Mouse (Mus musculus): Measurements from ENCODE around the gene Stk38.
"Not testable (repeated sequence)": the region's sequence is repeated elsewhere in the genome, so short reads cannot be mapped to it uniquely, and the experiment has no call there.

Stk38 gene

GRCm38 (mm10) chr17:29039351-29039750, 31.6 kb upstream of the Stk38 start:
- no peak for DNase-seq (ENCODE audit: low spot score in 2 of 2)

- no peak for DNase-seq (ENCODE audit: low spot score in 2 of 2)
Measured at GRCm38 (mm10) chr17:29035506-29035905, 27.7 kb upstream of the Stk38 start.

GRCm38 (mm10) chr17:29034264-29034663, 26.5 kb upstream of the Stk38 start:
- DNase-seq (ENCODE audit: low spot score in 2 of 2), result no peak

GRCm38 (mm10) chr17:29033569-29034061, 25.8 kb upstream of the Stk38 start:
- DNase-seq (ENCODE audit: low spot score in 2 of 2), result no peak

- peak; percentile 99 to 100 for DNase-seq (ENCODE audit: low spot score in 2 of 2)
Measured at GRCm38 (mm10) chr17:29032274-29033069, 24.7 kb upstream of the Stk38 start, which contains the start of gene Srsf3. Srsf3 (plus strand) TSS chr17:29032628.

GRCm38 (mm10) chr17:29031771-29032273, 24.0 kb upstream of the Stk38 start:
- DNase-seq (ENCODE audit: low spot score in 2 of 2), result peak; percentile 52 to 58

GRCm38 (mm10) chr17:29031085-29031711, 23.4 kb upstream of the Stk38 start:
- DNase-seq (ENCODE audit: low spot score in 2 of 2), result not testable (repeated sequence)

- DNase-seq (ENCODE audit: low spot score in 2 of 2), result no peak
Measured at GRCm38 (mm10) chr17:29030321-29031034, 22.7 kb upstream of the Stk38 start.

- no peak for DNase-seq (ENCODE audit: low spot score in 2 of 2)
Measured at GRCm38 (mm10) chr17:29026652-29027356, 19.0 kb upstream of the Stk38 start.

GRCm38 (mm10) chr17:29024896-29025565, 17.2 kb upstream of the Stk38 start:
- DNase-seq (ENCODE audit: low spot score in 2 of 2), result no peak

- DNase-seq (ENCODE audit: low spot score in 2 of 2), result no peak
Measured at GRCm38 (mm10) chr17:29024047-29024892, 16.5 kb upstream of the Stk38 start.

- DNase-seq (ENCODE audit: low spot score in 2 of 2), result no peak
Measured at GRCm38 (mm10) chr17:29023346-29023745, 15.6 kb upstream of the Stk38 start.

GRCm38 (mm10) chr17:29022230-29022819, 14.5 kb upstream of the Stk38 start:
- no peak for DNase-seq (ENCODE audit: low spot score in 2 of 2)

GRCm38 (mm10) chr17:29020444-29020843, 12.6 kb upstream of the Stk38 start:
- no peak for DNase-seq (ENCODE audit: low spot score in 2 of 2)

- DNase-seq (ENCODE audit: low spot score in 2 of 2), result no peak
Measured at GRCm38 (mm10) chr17:29019391-29019790, 11.6 kb upstream of the Stk38 start.

- DNase-seq (ENCODE audit: low spot score in 2 of 2), result no peak
Measured at GRCm38 (mm10) chr17:29018292-29018984, 10.6 kb upstream of the Stk38 start.

GRCm38 (mm10) chr17:29016705-29017104, 8.9 kb upstream of the Stk38 start:
- DNase-seq (ENCODE audit: low spot score in 2 of 2), result no peak

GRCm38 (mm10) chr17:29015638-29016037, 7.8 kb upstream of the Stk38 start:
- peak in 1 of 2 experiments; percentile 69 for DNase-seq (ENCODE audit: low spot score in 2 of 2)

- DNase-seq (ENCODE audit: low spot score in 2 of 2), result no peak
Measured at GRCm38 (mm10) chr17:29014235-29014634, 6.4 kb upstream of the Stk38 start.
